Mouse (Mus musculus) T-helper 2 cell (primary cell): ENCODE data around the gene Arhgef15.
"Not testable (repeated sequence)": the region's sequence is repeated elsewhere in the genome, so short reads cannot be mapped to it uniquely, and the experiment has no call there.

Source experiments
- in situ Hi-C: fragments of 300-600 bp; cut with MboI, MseI; formaldehyde crosslinking; loops from one replicate; pipeline ENCODE4 v1.15.1; 2025; ENCODE audit warnings: high pct_unique_total_duplicates

The Arhgef15 gene

DNA sequence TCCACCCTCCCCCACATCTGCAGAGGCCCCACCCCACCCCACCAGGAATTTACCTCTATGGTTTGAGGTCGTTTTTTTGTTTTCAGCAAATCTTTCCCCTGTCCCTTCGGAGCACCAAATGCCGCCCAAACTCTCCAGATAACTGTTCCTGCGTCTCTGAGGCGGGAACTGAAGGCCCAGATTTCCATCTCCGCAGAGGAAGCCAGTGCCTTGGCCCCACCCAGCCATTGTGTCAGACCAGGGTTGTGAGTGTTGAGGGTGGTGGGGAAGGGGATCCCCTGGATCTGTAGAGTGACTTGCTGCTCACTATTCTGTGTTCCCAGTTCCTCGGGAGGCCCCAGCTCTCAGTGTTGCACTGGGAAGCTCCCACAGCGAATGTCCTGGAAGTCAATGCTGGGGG lies at the start of gene Arhgef15:
Gene Arhgef15, minus strand, starts transcription at position 173 of the 400 bp plus-strand sequence.
- in situ Hi-C loops = loop anchor here (10.0 kb wide), 1 partner anchor 913 kb away; no protein-coding TSS in a partner anchor

GRCm38 (mm10) chr11:69006575-69006974 lies 49.3 kb upstream of the Arhgef15 start:
- in situ Hi-C loops = not testable (repeated sequence)

DNA sequence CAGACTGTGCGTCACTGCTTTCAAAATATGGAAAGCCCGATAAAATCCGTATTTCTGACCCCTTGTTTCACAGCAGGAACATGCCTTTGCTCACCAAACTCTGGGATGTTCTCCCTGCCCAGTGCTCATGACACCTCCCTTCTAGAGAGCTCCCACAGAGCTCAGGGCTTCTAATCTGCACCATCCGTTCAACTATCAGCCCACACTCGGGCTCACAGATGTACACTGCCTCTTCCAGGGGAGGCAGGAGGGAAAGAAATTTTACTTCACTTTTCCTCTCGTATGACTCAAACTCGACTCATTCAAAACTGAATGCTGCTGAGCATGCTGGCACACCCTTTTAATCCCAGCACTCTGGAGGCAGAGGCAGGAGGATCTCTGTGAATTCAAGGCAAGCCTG lies 47.9 kb upstream of the Arhgef15 start:
- in situ Hi-C loops = no loop called here

DNA sequence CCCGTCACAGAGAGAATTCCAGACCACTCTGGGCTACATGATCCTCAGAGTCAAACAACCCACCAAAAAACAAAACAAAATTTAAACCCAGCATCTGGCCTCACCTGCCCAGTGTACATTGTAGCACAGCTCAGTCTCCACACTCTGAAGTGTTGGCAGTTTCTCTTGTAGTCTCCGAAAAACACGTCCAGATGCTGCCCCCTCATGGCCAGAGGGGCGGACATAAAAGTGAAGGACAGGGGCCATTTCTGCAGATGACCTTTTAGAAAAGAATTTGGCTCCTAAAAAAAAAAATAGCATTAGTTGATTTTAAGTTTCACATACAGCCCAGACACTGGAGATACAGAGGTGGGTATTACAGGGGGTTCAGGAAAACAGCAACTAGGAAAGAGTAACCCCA lies 46.3 kb upstream of the Arhgef15 start:
- in situ Hi-C loops = no loop called here

DNA sequence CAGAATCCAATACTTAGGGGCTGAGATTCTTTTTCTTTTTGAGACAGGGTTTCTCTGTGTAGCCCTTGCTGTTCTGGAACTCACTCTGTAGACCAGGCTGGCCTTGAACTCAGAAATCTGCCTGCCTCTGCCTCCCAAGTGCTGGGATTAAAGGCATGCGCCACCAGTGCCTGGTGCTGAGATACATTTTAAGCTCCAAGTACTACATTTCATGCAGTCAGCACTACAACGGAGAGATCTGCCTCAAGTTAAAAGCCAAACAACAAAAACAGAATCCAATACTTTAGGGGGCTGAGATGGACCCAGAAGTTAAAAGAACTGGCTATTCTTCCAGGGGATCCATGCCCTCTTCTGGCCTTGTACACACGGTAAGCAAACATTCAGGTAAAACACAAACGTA lies 45.5 kb upstream of the Arhgef15 start:
- in situ Hi-C loops = not testable (repeated sequence)

GRCm38 (mm10) chr11:68997080-68997479 lies 39.8 kb upstream of the Arhgef15 start:
- in situ Hi-C loops = no loop called here

DNA sequence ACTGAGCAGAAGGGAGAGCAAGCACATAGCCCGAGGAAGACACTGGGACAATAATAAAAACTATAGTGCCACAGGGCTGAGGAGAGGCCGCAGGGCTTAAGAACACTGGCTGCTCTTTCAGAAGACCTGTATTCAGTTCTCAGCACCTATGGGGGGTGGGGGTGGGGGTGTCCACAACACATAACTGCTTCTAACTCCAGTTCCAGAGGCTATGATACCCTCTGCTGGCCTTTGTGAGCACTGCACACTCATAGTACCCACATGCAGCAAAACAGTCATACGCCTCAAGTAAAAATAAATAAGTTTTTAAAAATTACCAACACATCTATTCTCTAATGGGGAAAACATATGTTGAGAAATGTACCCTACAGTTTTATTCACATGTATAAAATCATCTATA lies 37.1 kb upstream of the Arhgef15 start:
- in situ Hi-C loops = no loop called here

GRCm38 (mm10) chr11:68993122-68993521 lies 35.8 kb upstream of the Arhgef15 start:
- in situ Hi-C loops = no loop called here

GRCm38 (mm10) chr11:68988341-68988740 lies 31.1 kb upstream of the Arhgef15 start:
- in situ Hi-C loops = loop anchor here (5.0 kb wide), 1 partner anchor 81 kb away; no protein-coding TSS in a partner anchor

DNA sequence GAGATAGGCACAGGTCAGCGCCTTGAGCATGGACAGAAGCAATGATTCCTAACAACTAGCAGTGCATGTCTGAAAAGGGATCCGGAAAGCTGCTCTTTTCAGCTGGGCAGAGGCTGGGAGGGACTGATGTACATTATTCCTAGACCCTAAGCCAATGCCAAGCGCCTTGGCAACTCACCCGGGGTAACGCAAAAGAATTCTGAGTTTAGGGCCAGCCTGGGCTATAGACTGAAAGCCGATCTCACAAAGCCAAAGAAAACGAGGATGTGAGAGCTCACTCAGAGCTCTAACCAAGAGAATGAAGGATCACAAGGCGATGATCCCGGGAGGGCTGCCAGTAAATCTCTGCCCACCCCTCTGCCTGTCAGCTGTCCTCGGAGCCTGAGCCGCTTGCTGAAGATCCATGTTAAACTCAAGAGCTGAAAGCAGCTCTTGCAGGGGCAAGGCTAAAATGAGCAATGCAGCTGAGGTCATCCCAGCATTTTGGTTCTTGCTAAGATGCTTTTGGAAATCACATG lies 30.1 kb upstream of the Arhgef15 start:
- in situ Hi-C loops = loop anchor here (5.0 kb wide), 1 partner anchor 80 kb away; no protein-coding TSS in a partner anchor

DNA sequence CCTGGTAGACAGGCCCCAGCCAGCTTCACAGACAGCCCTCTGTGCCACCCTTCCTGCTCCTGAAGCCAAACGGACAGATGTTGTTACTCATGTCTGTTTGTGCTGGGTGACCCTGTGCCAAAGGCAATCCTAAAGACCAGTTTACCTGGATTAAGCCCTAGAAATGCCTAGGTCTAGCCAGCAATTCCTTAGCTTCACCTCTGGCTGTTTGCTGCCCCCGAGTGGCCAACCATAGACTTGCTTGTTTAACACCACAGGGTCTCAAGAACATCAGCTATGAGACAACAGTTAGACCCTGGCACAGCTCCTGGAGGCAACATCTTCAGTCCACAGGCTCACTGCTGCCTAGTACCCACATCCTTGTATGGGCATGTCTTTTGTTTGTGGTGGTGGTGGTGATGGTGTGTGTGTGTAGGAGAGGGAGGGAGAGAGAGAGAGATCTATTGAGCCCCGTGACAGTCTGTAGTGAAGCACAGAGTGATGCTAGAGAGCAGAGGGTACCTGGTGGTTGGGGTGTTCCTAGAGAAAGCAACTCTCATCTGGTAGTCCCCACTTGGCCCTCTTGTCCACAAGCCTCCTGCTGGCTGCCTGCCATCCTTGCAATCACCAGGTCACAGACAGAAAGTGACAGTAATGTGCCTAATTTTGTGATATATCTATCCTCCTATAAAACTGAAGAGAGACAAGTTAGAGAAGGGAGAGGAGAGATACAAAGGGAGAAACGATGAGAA lies 25.5 kb upstream of the Arhgef15 start:
- in situ Hi-C loops = no loop called here

DNA sequence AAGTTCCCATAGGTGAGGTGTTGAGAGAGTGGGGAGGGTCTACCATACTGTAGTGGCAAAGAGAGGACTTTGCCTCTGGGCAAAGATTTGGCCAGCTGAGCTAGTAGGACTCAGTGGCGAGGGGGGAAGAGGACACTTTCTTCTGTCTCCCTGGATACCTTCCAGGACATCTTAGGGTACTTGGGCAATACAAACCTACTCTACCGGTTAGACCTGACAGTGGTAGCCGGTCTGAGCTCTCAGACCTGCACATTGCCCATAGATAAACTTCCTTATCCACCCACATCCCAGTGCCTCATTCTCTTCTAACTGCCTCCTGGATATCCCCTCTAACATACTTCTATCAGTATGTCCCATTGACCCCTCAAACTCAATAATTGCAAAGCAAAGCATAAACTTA lies 23.6 kb upstream of the Arhgef15 start:
- in situ Hi-C loops = no loop called here

GRCm38 (mm10) chr11:68979320-68979733 lies 22.0 kb upstream of the Arhgef15 start:
- in situ Hi-C loops = no loop called here

- in situ Hi-C loops = no loop called here
These were observed 18.3 kb upstream of the Arhgef15 start for GRCm38 (mm10) chr11:68975601-68976000.

DNA sequence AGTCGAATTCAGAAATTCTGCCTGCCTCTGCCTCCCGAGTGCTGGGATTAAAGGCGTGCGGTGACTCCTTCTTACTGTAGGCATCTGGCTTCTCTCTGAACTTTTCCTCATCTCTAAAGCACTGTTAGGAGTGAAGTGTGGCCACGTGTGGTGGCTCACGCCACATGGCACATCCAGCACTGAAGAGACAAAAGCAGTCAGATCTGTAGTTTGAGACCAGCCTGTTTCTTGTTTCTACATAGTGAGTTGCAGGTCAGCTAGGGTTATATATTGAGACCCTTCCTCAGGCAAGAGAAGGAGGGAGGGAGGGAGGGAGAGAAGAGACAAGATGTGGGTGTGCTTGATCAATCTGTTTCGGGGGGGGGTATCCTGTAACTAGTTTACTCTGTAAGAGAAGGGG lies 17.8 kb upstream of the Arhgef15 start, which contains the start of gene Rangrf:
Gene Rangrf, minus strand, starts transcription at position 101 of the 400 bp plus-strand sequence.
- in situ Hi-C loops = no loop called here

DNA sequence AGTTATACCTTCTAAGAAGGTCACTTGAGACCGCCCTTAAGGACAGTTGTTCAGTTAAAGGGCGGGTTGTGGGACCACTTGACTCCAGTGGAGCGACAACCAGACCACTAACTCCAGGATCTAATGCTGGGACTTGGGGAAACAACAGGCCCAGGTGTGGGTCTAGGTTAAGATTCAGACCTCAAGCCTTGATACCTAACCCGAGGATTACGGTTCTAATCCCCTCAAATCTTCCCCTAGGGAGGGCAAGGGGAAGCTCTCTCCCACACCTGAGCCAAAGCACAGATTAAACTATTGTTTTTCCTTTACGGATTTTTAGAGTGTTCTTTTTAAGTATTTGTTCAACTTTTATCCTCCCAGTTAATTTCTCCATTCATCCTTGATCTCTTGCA lies 16.8 kb upstream of the Arhgef15 start:
- in situ Hi-C loops = no loop called here

- in situ Hi-C loops = not testable (repeated sequence)
These were observed 16.2 kb upstream of the Arhgef15 start for GRCm38 (mm10) chr11:68973250-68974058.

GRCm38 (mm10) chr11:68970232-68970631 lies 13.0 kb upstream of the Arhgef15 start:
- in situ Hi-C loops = no loop called here

GRCm38 (mm10) chr11:68968752-68969151 lies 11.5 kb upstream of the Arhgef15 start:
- in situ Hi-C loops = no loop called here

GRCm38 (mm10) chr11:68967337-68968282 lies 10.3 kb upstream of the Arhgef15 start, which contains the start of gene Slc25a35:
Gene Slc25a35, plus strand, starts transcription at chr11:68968131.
- in situ Hi-C loops = no loop called here

DNA sequence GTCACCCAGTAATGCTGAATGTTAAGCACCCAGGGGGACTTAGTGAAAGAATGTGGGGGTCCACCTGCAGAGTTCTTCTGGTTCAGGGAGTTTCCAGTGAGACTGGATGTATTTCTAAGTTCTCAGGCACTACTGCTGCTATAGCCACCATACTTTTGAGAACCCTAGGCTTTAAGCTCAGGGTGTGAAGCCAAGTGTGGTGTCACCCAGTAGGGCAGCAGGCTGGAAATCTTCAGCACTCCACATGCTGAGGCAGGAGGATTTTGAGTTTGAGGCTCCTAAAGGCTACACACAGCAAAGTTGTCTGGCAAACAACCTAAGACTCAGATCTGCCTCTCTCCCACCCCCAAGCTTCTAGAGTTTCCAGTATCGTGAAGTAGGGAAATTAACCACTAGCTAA lies 9.3 kb upstream of the Arhgef15 start:
- in situ Hi-C loops = no loop called here
